Mouse (Mus musculus): Measurements from ENCODE around the gene Xrn1.
"Not testable (repeated sequence)": the region's sequence is repeated elsewhere in the genome, so short reads cannot be mapped to it uniquely, and the experiment has no call there.

The Xrn1 gene

GRCm38 (mm10) chr9:95954585-95955461 is at the start of gene Xrn1:
Gene Xrn1, plus strand, starts transcription at chr9:95954760.
- peak; percentile 94 to 96 for DNase-seq

GRCm38 (mm10) chr9:95932855-95933254 is 21.7 kb upstream of the Xrn1 start:
- DNase-seq = no peak

DNA sequence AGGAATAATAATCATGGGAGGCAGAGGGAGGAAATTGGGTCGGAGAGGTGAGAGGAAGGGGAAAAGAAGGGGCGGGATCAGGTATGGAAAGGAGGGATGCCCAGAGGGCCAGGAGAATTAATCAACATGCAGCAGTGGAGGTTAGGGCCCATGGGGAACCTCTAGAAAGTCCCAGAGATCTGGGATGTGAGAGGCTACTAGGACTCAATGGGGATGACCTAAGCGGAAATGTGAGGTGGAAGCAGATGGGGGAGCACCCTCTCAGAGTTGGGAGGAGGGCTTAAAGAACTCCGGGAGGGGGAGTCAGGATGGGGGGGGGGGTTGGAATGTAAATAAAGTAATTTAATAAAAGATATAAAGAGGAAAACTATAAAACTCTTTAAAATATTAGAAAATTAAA is 902 bp upstream of the Xrn1 start:
- no peak for DNase-seq

- DNase-seq = no peak
Observed at GRCm38 (mm10) chr9:95954226-95954584, 355 bp upstream of the Xrn1 start.

DNA sequence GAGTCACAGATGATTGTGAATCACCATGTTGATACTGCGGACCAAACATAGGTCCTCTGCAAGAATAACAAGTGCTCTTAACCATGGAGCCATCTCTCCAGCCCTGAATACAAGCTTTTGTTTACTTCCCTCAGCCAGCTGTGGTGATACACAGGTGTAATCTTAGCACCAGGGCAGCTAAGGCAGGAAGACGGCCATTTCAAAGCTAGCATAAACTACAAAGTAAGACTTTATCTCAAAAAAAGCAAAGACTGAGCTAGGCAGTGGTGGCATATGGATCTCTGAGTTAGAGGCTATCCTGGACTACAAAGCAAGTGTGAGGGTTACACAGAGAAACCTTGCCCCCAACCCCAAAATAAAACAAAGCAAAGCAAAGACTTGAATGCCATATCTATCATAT is 3.1 kb downstream of the Xrn1 start:
- DNase-seq = no peak

GRCm38 (mm10) chr9:95958041-95958730 is 3.6 kb downstream of the Xrn1 start:
- no peak for DNase-seq

DNA sequence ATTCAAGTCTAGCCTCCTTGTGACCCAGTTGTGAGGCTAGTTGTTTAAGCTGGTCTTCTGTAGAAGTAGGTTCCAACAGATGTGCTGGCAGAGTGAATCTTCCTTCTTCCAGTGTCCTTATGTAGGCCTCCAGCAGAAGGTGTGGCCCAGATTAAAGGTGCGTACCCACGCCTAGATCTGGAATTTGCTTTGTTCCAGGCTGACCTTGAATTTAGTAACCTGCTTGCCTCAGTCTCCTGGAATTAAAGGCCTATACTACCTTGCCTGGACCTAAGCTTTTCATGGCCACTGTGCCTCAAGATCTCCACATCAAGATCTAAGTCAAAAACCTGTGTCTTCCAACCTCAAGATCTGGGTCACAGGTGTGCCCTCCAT is 4.2 kb downstream of the Xrn1 start:
- not testable (repeated sequence) for DNase-seq

- no peak for DNase-seq
Observed at GRCm38 (mm10) chr9:95959246-95959645, 4.7 kb downstream of the Xrn1 start.

DNA sequence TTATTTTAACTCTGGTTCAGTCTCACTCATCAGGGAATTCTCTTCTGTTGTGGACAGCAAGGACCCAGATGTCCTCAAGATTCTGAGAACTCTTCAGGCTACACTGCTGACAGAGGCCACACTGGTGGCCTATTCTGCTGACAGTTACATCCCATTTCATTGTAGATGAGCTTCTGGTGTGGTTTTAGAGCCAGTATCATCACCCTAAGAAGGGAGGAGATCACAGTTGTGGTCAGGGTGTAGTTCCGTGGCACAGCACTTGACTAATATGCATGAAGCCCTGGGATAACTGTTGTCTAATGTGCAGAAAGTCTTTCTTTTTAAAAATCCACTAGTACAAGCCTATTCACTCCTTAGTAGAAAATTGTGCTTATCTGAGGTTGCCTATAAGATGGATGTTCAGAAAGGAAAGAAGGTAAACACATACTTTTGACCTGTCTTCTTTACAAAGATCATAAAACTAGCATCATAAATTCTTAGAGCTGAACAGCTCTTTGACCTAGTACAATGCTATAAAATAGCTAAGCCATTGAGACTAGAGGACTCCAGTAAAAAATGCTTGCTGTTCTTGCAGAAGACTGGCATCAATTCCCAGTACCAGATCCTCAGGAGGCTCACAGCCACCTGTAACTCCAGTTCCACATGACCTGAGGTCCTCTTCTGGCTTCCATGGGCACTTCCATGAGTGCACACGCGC is 5.3 kb downstream of the Xrn1 start:
- DNase-seq = no peak

DNA sequence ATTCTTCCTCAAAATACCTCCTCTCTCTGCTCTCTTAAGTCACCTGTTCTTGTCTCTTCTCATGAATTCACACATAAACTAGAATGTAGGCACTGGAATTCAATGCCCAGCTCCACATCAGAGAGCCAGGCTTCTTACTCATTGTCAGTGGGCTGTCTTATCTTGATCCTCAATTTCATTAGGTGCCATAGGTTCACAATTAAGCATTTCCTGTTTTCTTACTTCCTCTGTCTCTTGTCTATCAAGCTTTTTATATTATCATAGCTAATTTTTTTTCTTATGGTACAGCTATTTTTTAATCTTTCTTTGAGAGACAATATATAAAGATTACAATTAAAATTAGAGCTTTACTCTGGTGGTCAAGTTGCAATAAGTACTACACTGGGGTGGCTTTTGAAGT is 6.5 kb downstream of the Xrn1 start:
- DNase-seq = no peak

- no peak for DNase-seq
Observed at GRCm38 (mm10) chr9:95964037-95964436, 9.5 kb downstream of the Xrn1 start.

DNA sequence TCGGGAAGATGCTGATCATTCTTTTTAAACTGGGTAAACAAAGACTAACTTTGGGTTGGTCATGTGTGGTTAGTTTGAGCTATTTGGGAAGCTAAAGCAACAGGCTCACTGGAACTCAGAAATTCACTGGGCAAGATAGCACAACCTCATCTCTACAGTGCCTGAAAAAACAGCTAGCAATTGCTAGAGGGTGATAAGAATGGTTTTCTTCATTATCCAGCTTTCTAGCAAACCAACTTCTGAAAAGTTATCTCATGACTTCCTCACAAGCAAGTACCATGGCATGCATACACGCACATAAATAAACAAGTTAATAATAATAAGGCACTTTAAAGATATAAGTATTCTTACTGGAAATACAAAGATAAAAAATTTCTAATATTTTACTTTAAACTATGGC is 23.7 kb downstream of the Xrn1 start:
- no peak for DNase-seq

GRCm38 (mm10) chr9:95979896-95980295 is 25.3 kb downstream of the Xrn1 start:
- DNase-seq = no peak

DNA sequence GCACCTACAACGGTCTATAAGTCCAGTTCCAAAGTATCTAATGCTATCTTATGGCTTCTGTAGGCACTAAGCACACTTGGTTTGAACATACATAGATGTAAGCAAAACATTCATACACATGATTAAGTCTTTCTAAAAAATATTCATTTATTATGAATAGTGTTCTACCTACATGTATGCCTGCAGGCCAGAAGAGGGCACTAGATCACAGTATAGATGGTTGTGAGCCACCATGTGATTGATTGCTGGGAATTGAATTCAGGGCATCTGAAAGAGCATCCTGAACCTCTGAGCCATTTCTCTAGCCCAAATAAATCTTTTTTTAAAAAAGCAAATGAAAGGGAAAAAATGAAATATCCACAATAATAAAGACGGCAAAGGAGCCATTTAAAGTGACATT is 37.7 kb downstream of the Xrn1 start:
- peak in 1 of 2 experiments; percentile 15 for DNase-seq

- no peak for DNase-seq
Observed at GRCm38 (mm10) chr9:96004455-96004854, 49.9 kb downstream of the Xrn1 start.

DNA sequence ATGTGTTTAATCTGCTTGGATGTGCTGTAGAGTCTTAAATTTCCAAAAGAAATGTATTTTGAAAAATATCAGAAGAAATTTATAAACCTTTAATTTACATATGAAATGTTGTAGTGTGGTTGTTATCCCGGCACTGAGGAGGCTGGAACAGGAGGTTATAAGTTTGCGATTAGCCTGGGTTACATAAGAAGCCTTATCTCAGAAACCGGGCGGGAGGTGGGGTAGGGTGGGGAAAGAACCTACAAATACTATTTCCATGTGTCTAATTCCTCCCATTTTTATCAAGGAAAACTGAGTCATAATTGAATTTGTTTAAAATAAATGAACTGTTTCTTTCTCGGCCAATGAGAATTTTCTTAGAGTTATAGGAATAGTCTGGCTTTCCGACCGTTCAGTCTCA is 56.1 kb downstream of the Xrn1 start:
- DNase-seq = no peak

- peak; percentile 57 to 62 for DNase-seq
Observed at GRCm38 (mm10) chr9:96023921-96024320, 69.4 kb downstream of the Xrn1 start.

GRCm38 (mm10) chr9:96027913-96028312 is 73.4 kb downstream of the Xrn1 start:
- DNase-seq = no peak

DNA sequence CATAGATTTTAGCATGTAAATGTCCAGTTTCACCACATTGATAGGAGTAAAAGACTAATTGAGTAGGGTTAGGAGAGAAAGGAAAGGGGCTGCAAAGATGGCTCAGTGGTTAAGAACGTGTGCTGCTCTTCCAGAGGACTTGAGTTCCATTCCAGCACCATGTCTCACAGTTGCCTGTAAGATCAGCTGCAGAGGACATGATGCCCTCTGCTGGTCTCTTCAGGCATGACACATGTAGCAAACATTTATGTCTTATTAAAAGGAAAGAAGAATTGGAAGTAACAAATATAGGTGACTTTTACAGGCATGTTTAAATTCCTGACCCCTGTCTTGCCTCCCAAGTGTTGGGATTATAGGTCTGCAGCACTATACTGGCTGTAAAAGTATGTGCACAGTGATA is 74.3 kb downstream of the Xrn1 start:
- peak; percentile 57 to 58 for DNase-seq

DNA sequence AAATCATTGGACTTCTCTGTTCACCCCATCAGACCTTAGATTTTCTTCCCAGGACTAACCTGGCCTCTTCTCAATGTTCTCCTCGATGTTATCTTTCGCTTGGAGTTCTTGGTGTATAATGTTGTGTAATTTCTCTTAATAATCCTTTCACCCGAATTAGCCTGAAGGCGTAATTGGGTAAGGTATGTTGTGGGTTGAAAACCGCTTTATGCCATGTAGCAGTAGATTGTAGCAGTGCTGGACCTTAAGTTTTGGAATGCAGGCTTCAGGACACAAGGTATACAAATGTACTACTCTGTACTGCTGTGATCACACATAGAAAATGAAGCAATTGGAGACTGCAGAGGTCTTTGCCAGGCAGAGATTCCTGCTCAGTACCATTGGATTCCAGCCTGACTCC is 75.3 kb downstream of the Xrn1 start:
- no peak for DNase-seq

DNA sequence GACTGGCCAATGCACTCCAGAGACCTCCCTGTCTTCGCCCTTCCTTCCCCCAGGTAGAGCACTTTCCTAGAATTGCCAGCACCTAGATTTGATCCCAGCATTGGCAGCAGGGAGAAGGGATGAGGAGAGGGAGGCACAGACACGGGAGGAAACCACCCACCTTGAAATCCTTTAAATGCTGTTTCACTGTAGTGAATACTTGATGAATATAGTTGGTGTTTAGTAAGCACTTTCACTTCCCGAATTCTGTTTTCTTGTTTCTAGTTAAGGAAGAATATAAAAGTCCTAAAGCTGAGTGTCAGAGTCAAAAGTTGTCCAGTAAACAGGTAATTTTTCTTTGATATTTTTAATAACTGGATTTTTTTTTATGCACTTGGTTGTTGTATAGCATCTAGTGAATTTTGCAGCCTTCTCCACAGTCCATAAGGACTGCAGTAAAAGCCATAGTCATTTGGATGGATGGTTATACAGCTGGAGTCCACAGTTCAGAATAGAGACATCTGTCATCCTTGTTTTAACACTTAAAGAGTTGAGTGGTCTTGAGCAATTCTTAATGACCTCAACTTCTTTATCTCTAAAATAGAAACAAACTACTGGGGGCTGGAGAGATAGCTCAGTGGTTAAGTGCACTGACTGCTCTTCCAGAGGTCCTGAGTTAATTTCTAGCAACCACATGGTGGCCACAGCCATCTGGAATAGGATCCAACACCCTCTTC is 81.0 kb downstream of the Xrn1 start:
- no peak for DNase-seq

DNA sequence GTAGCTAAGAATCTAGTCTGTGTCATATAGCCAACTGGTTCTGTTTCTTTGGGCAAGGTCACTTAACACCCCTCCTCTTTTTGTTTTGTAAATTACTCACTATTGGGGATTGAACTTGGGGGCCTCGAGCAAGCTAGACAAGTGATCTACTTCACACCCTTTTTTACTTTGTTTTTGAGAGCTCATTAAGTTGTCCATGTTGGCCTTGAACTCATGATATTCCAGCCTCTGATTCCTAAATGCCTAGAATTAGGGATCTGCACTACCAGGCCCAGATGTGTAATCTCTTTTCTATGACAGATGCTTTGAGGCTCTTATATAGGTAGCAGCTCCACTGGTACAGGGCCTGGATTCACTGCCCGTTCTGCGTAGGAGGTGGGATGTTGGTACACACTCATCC is 89.7 kb downstream of the Xrn1 start:
- DNase-seq = no peak

- no peak for DNase-seq
Observed at GRCm38 (mm10) chr9:96051501-96051900, 96.9 kb downstream of the Xrn1 start.

Data from B cell, adult 2 months (primary cell).